Mouse (Mus musculus): Measurements from ENCODE around the gene Ecm2.

Gene Ecm2

DNA sequence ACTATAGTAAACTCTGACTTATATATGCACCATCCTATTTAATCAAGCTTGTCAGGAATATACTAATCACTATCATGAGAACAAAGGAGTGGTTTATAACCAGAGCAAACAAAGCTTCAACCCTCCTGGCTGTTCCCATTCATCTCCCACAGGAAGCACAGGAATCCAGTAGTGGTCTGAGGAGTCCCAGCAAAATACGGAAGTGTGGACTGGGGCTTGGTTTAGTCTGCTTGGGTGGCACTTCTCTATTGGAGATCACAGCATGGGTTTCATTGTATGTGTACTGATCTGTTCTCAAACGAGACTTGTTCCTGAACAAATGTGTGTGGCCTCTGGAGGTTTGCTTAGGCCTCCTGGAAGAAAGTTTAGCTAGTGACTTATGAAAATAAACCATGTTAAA, 14.2 kb downstream of the Ecm2 start:
- no peak for DNase-seq

DNA sequence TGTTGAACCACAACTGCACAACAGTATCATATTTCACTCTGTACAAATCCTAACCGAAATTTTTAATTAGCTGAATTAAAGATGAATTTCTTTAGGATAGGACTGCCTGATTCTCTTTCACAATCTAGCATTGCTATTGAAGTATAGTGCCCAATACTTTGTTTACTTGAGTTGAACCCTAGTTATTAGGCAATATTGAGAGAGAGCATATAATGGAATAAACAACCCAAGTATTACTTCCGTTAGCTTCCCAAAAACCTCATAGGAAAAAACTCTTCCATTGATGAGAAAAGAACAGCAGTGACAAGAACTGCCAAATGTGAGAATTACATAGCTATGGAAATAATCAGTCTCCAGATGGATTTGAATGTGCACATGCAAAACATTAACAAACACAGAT, 21.6 kb downstream of the Ecm2 start:
- no peak for DNase-seq

DNA sequence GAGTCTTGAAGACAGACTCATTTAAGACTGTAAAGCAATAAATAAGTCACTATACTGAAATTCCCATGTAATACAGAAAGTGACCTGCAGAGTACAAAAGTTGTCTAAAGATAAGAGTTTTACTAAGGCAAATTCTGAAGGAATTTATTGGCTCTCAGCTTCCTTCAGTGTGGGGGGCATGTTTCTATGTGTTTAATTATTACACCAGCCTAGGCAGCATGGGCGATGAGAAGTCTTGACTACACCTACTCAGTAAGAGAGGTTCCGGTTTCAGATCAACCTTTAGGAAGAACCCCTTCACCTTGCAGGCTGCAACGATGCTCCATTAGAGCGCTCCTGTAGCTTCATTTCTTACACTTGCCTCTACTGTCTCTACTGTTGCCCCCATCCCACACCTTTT, 26.0 kb downstream of the Ecm2 start:
- DNase-seq, result no peak

GRCm38 (mm10) chr13:49536946-49537345, 32.3 kb downstream of the Ecm2 start:
- no peak for DNase-seq

DNA sequence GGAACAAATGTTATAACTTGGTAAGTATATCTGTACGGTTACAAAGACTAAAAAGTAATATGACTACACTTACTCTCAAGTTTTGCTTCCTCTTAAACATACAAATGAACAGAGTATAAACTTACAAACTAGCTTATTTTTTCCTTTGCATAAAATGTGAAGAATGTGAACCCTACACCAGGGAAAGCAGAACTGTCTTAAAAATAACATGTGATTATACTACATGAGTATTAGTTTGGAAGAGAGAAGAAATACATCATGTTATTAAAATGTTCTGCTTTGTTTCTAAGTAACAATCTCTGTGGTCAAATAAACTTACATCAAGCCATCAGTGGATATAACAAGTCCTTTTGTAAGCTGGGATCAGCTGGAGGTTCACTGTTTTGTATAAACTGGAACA, 34.1 kb downstream of the Ecm2 start:
- DNase-seq, result no peak

DNA sequence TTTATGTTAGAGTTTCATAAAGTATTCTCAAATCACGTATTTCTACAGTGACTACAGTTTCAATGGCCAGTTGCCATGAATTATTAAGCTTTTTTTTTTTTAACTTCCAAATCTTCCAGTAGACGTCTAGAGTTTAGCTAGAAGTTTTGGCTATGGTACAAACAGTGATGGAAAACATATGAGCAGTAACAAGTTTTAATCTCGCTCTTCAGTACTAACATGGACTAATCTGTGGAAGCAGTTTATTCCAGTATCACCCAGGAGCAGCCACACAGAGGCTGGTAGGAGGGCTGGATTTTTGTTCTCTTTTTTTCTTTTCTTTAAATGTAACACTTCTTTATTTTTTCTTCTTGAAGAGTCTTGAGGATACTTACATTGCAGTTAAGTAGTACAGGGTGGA, 39.7 kb downstream of the Ecm2 start, which contains the start of gene Aspn:
Gene Aspn, plus strand, starts transcription at position 165 of the 400 bp plus-strand sequence.
- no peak for DNase-seq

DNA sequence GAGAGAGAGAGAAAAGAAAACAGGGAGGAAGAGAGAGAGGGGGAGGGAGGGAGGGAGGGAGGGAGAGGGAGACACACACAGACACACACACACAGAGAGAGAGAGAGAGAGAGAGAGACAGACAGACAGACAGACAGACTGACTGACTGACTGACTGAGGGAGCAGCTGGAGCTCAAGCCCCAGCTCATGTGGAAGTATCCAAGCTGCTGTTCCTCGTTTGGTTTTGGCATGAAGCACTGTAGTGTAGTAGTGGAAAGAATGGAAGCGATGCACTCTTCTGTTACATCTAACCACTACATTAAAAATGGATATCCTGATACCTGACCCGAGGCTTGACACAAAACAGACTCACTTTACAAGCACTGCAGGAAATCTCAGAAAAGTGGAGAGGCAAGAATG, 41.0 kb downstream of the Ecm2 start:
- DNase-seq, result no peak

DNA sequence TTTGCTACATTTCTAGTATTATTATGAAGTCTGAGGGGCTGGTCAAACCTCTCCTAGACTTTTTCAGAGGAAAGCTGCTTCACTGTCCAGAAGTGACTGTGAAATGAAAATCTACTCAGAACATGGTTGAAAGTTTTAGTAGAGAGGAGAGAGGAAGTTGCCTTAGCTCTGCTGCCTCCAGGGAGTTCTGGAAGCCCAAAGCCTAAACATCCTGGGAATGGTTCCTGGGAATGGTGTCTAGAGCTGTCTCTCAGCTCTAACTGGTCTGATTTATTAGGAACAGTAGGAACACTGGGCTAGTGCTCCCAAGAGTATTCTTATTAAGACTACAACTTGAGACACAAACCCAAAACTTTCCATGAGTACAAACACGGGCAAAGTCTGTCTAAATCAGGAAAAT, 41.9 kb downstream of the Ecm2 start:
- DNase-seq, result no peak

DNA sequence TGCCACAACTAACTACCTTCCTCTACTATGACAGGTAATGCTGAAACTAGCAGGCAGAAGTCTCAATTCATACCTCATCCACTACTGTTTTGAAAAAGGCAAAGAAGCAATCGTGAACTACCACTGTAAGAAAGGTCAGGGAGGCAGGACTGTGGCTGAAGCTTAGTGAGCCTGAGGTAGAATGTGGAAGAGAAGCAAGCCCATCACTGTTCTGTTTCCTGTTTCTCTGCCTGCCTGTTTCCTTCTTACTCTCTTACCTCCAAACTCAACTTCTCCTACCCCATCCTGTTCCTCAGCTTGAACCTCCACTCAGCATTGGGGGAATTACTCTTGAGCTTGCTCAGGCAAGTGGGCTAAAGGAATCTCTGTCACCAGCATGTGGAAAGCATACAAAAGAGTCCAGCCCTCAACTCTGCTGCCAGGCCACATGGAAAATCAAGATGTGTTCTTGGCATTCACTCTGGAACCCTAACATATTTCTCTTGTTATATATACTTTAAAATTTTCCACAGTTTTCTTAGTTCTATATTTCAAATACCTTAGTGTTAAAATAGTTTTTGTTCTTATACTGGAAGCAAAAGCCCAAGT, 43.0 kb downstream of the Ecm2 start:
- no peak for DNase-seq

DNA sequence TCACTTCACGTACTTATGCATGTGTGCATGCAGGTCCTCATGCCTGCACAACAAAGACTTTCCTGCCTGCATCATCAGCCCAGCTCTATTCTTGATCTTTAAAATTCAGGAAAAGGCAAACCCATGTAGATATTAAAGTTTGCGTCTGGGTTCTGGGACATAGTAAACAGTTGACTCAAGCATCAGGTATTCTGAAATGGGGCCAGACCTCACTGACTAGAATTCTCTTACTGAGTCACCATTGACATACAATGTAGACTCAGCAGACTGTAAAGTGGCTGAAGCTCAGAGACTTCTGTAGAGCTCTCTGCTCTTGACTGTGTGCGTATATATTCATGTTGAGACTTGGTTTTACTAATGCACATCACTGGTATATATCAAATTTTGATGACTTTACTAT, 45.0 kb downstream of the Ecm2 start:
- no peak for DNase-seq

GRCm38 (mm10) chr13:49554519-49554918, 49.9 kb downstream of the Ecm2 start:
- DNase-seq, result no peak

DNA sequence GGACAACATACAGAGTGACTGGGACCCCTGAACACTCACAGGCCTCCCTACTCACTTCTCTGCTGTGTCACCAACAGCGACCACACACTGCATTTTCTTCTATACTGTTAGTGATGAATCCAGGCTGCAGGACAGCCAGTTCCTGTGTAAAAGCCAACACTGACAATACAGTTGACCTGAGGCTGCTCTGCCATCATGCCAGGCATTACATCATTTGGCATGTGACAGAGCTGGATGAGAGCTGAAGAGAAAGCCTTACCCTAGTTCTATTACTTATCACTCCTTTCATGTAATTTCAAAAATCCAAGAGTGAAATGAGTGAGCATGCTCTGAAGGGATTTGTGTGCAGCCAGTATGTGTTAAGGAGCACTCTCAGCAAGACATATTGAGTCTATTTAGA, 51.6 kb downstream of the Ecm2 start:
- no peak for DNase-seq

DNA sequence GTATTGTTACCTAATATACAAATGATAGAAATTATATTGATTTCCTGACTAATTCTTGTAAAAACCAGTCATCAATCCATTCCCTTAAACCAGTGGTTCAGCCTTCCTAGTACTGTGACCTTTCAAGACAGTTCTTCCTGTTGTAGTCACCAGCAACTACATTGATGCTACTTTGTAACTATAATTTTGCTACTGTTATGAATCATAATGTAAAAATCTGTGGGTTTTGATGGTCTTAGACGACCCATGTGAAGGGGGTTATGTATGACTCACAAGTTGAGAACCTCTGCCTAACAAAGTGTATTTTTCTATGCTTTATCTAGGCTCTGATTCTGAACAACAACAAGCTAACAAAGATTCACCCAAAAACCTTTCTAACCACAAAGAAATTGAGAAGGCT, 52.3 kb downstream of the Ecm2 start:
- no peak for DNase-seq

DNA sequence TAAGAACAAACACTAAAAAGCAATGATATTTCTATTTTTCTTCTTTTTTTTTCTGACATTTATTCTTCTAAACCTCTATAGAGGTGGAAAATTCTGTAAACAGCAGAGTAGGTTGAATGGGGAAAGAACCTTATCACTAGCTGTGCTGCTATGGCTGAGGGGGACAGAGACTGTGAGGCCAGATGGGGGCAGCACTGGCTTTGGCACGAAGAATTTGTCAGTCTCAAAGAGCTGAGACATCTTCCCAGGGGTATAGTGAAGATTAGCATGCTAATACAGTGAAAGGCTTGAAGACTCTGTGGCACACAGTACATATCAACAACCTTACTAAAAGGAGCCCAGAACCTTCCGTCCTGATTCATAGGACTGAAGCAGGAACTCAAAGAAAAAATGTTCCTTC, 54.6 kb downstream of the Ecm2 start:
- no peak for DNase-seq

- no peak for DNase-seq
Measured at GRCm38 (mm10) chr13:49560886-49561285, 56.3 kb downstream of the Ecm2 start.

- no peak for DNase-seq
Measured at GRCm38 (mm10) chr13:49564347-49564746, 59.7 kb downstream of the Ecm2 start.

GRCm38 (mm10) chr13:49570371-49570770, 65.8 kb downstream of the Ecm2 start:
- no peak for DNase-seq

DNA sequence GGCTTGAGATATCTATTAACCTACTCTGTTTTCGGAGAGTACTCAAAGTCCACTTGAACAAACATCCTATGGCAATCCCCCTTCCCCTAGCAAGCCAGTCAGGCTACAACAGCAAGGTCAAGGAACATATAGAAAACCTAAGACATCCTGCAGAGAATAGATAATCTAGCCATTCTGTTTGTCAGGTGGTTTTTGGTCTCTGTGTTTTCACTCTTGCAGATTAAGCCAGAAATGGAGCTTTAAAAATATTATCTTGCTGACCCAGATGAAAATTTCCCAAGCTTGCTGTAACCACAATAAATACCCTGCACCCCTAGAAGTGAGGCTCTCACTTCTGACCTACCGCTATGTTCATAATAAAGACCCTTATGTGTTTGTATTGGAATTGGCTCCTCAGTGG, 66.8 kb downstream of the Ecm2 start:
- no peak for DNase-seq

- DNase-seq, result no peak
Measured at GRCm38 (mm10) chr13:49581541-49582530, 77.2 kb downstream of the Ecm2 start, which contains the start of gene Omd. Omd (plus strand) TSS chr13:49582462.

Measured in thymus, postnatal 14 days (tissue).